Mouse (Mus musculus) limb, embryonic 11.5 days (tissue): ENCODE measurements around the gene Map2k5. TPM values are rescaled to one million over a fixed set of nuclear protein-coding genes. Genes with fewer than 3 reads are reported as not detected.

ENCODE experiments used
- ATAC-seq: fragments of 200-750 bp; cut with Nextera tagmentation; 2 replicates; pipeline ENCODE4 v1.8.0; 2017; ENCODE audit warnings: low read depth; ENCODE audit not compliant: insufficient number of reproducible peaks, low FRiP score, low TSS enrichment
- DNase-seq: peaks from one replicate; pipeline ENCODE4 v3.0.0-alpha.2; 2015; ENCODE audit warnings: low spot score
- H3K27ac ChIP-seq: fragments of 300-500 bp; sonication (generic); replicated peaks from 2 replicates; pipeline ENCODE4 v1.5.1; 2014; ENCODE audit warnings: low read depth, mild to moderate bottlenecking, low read length
- H3K27me3 ChIP-seq: fragments of 300-500 bp; sonication (generic); 2 replicates; pipeline ENCODE4 v1.6.1; 2014; ENCODE audit warnings: mild to moderate bottlenecking, low read length, mixed read lengths; ENCODE audit not compliant: control insufficient read depth, insufficient read depth
- H3K36me3 ChIP-seq: fragments of 300-500 bp; sonication (generic); 2 replicates; pipeline ENCODE4 v1.6.1; 2014; ENCODE audit warnings: mild to moderate bottlenecking, low read length, moderate library complexity, mixed read lengths; ENCODE audit not compliant: control insufficient read depth, insufficient read depth
- H3K4me1 ChIP-seq: fragments of 300-500 bp; sonication (generic); 2 replicates; pipeline ENCODE4 v1.6.1; 2014; ENCODE audit warnings: low read length, mixed read lengths; ENCODE audit not compliant: control insufficient read depth, insufficient read depth
- H3K4me2 ChIP-seq: fragments of 300-500 bp; sonication (generic); 2 replicates; pipeline ENCODE4 v1.6.1; 2014; ENCODE audit warnings: low read depth, mild to moderate bottlenecking, moderate library complexity; ENCODE audit not compliant: severe bottlenecking
- H3K4me3 ChIP-seq: fragments of 300-500 bp; sonication (generic); 2 replicates; pipeline ENCODE4 v1.5.1; 2014; ENCODE audit warnings: low read depth, low read length
- H3K9ac ChIP-seq: fragments of 300-500 bp; sonication (generic); 2 replicates; pipeline ENCODE4 v1.6.1; 2014; ENCODE audit warnings: mild to moderate bottlenecking, low read length
- H3K9me3 ChIP-seq: fragments of 300-500 bp; sonication (generic); 2 replicates; pipeline ENCODE4 v1.6.1; 2016; ENCODE audit warnings: low read length; ENCODE audit not compliant: control insufficient read depth
- WGBS: fragments of 180-500 bp; shearing (Covaris S2); extraction: QIAGEN DNeasy Blood & Tissue Kit; methylation state at CpG from one replicate; pipeline ENCODE4 v1.1.7; 2014; 5-methylcytosine and 5-hydroxymethylcytosine counted together
- polyA plus RNA-seq: library from polyadenylated mRNA; unstranded; fragments of >200 nt; fragmentation: Nextera tagmentation; extraction: Ambion mirVana; gene quantifications from 2 replicates; pipeline ENCODE4 v1.2.1, GENCODE M21; 2014

The Map2k5 gene
- polyA plus RNA-seq, 1 experiment from 2014 or later: 42.0 TPM

DNA sequence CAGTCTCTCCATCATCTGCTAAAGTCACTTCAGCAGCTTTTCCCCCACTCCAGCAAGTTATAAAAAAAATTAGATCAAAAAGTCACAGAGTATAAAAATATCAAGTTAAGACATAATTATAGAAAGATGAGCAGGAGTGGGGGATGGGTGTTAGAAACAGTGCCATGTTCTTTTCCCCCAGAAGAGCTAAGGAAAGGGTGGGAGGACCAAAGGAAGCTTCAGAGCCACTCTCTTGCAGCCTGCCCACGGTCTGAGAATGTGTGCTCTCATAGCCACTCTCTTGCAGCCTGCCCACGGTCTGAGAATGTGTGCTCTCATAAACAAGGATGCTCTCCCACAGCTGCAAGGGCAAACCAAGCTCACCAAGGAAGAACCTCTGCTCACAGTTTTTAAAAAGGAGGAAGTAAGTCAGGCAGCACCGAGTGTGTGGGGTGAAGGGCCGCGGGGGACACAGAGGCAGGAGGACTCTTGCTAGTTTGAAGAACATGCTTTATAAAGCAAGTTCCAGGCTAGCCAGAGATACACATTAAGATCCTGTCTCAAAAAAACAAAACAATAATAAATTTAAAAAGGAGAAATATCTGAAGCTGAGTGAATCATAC, 131.0 kb downstream of the Map2k5 start:
- Histone ChIP-seq H3K9ac (no peak overlapping the region), H3K4me3 (no peak overlapping the region), H3K36me3 (peaks cover 3% of the 10 kb centered on the region; the same call in 1 of the 2 replicates), H3K27me3 (no peaks in the 10 kb centered on the region), H3K27ac (no peak overlapping the region), H3K9me3 (no peaks in the 10 kb centered on the region), H3K4me2 (no peak overlapping the region), H3K4me1 (peaks cover 5% of the 10 kb centered on the region)
- no peak for DNase-seq
- ATAC-seq: no peak
- 74% methylated on average over 5 of the region's 5 CpGs for WGBS

DNA sequence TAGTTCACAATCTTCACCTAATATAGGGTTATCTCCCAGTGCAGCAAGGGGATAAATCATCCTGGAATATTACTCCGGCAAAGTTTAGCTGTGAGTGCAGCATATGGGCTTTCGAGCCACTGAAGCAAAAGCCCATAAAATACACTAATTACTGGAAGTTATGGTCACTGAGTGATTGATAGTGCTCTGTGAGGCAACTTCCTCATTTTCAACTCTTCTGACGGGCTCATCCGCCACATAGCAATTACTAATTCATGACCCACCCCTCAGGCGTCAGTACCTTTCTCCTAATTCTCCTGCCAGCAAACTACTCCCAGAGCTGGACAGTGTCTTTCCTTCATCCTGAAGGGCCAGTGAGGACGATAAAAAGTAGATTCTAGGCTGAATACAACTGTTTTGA, 135.7 kb downstream of the Map2k5 start:
- no peak overlapping the region for H3K9ac ChIP-seq
- H3K36me3 ChIP-seq: no peaks in the 10 kb centered on the region
- WGBS: 10% methylated on average over 6 of the region's 6 CpGs
- no peak for ATAC-seq
- DNase-seq: peak; percentile 32
- H3K4me2 ChIP-seq: no peak overlapping the region; the same call in 1 of the 2 replicates
- peaks cover 13% of the 10 kb centered on the region for H3K4me1 ChIP-seq
- no peaks in the 10 kb centered on the region for H3K9me3 ChIP-seq
- H3K27ac ChIP-seq: no peak overlapping the region
- H3K27me3 ChIP-seq: no peaks in the 10 kb centered on the region
- H3K4me3 ChIP-seq: no peak overlapping the region

DNA sequence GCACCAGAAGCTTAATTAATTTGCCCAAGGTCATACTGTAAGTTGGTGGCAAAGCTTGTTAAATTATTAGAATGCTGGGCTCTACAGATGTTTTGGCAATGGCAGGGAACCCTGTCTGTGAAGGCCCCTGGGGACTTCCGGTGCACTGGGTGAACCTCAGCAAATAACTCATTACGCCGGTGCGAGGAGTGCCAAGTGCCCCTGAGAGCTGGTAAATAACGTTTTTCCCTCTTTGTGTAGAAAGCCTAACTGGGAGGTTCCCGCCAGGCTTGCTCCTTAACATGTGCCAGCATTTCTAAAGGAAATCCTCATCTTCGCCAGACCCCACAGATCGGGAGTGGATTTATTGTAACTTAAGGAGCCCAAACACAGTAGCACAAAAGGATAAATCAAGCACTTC, 136.5 kb downstream of the Map2k5 start:
- H3K27me3 ChIP-seq: no peaks in the 10 kb centered on the region
- no peak overlapping the region for H3K4me3 ChIP-seq
- no peaks in the 10 kb centered on the region for H3K36me3 ChIP-seq
- no peak overlapping the region for H3K9ac ChIP-seq
- WGBS: 23% methylated on average over 8 of the region's 8 CpGs
- H3K9me3 ChIP-seq: no peaks in the 10 kb centered on the region
- H3K4me2 ChIP-seq: no peak overlapping the region
- no peak overlapping the region for H3K27ac ChIP-seq
- DNase-seq (peak; percentile 61), ATAC-seq (no peak)
- H3K4me1 ChIP-seq: peaks cover 13% of the 10 kb centered on the region

DNA sequence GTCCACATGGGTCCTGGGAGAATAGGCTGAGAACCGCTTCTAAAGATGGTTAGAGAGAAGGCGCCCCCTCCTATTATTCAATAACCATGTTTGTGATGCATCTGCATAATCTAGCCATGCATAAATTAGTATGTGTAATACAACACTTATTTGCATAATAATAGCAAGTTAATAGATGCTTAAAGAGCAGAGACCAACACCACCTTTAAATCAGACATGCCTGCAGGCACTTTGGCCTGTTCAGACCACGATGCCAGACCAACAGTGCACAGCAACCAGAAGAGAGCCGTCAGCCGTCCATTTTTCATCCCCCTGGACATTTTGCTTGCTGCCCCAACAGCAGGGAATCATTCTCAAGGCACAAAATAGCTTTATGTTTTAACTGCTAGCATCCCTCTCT, 143.3 kb downstream of the Map2k5 start:
- H3K4me1 ChIP-seq: no peaks in the 10 kb centered on the region
- H3K27ac ChIP-seq: no peak overlapping the region
- no peaks in the 10 kb centered on the region for H3K27me3 ChIP-seq
- ATAC-seq (no peak), DNase-seq (no peak)
- H3K9ac ChIP-seq: no peak overlapping the region
- no peak overlapping the region for H3K4me2 ChIP-seq
- 71% methylated on average over 5 of the region's 5 CpGs for WGBS
- H3K4me3 ChIP-seq: no peak overlapping the region
- H3K9me3 ChIP-seq: no peaks in the 10 kb centered on the region
- no peaks in the 10 kb centered on the region for H3K36me3 ChIP-seq

DNA sequence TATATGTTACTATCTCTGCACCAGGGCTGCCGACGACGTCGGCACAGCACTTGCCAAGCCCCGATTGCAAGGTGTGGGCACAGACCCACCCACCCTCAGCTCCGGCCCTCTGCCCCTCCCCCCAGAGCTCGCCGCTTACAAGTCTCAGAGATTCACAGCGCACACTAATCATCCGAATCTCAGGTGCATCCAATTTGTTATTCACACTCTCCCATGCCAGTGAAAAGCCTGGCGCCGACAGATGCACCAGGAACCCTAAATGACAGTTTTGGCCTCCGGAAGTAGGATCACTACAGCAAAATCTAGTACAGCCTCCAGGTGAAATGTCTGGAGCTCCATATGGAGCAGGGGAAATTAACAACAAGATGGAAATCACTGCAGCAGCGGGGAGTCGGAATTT, 147.4 kb downstream of the Map2k5 start:
- Histone ChIP-seq H3K4me1 (no peaks in the 10 kb centered on the region), H3K9ac (no peak overlapping the region), H3K9me3 (no peaks in the 10 kb centered on the region), H3K27ac (no peak overlapping the region), H3K27me3 (no peaks in the 10 kb centered on the region), H3K36me3 (no peaks in the 10 kb centered on the region), H3K4me3 (no peak overlapping the region), H3K4me2 (no peak overlapping the region)
- DNase-seq (no peak), ATAC-seq (no peak)
- 50% methylated on average over 15 of the region's 15 CpGs for WGBS

DNA sequence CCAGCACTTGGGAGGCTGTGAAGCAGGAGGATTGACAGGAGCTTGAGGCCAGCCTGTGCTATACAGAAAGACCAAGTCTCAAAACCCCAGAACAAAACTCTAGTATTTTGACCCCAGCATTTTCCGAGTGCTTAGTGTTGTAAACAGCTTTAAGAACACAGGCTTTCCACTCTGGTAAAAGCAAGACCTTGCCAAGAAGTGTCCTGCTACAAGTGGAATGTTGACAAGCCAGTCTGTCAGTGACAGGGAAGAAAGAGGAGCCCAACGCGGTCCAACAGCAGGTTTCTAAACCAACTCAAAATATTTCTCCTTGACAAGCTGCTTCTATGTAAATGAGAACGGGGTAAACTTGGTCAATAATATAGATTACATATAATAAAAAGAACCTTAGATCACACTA, 148.6 kb downstream of the Map2k5 start:
- Histone ChIP-seq H3K36me3 (no peaks in the 10 kb centered on the region), H3K27me3 (no peaks in the 10 kb centered on the region), H3K4me2 (no peak overlapping the region), H3K9ac (no peak overlapping the region), H3K9me3 (no peaks in the 10 kb centered on the region), H3K4me1 (no peaks in the 10 kb centered on the region), H3K27ac (no peak overlapping the region), H3K4me3 (no peak overlapping the region)
- WGBS: 75% methylated on average over 4 of the region's 4 CpGs
- ATAC-seq (no peak), DNase-seq (no peak)

DNA sequence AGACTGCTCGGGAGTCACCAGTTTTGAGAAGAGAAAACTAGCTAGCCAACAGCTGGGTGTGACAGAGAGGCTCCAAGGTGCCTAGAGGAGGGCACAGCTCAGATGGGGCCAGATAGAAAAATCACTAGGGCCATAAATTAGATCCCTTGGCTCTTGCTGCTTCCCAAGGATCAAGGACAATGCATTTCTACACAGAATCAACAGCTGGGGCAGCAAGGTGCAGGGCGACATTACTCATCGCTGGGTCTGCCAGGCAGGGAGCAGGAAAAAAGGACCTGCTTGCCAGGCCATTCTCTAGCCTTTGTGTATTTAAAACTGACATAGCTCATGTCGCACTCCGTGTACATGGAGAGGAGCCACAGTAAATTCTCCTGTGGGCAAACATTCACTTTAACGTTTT, 155.5 kb downstream of the Map2k5 start:
- no peak overlapping the region for H3K9ac ChIP-seq
- H3K9me3 ChIP-seq: no peaks in the 10 kb centered on the region
- 79% methylated on average over 6 of the region's 6 CpGs for WGBS
- no peak overlapping the region for H3K4me2 ChIP-seq
- DNase-seq (no peak), ATAC-seq (no peak)
- H3K27ac ChIP-seq: no peak overlapping the region
- no peaks in the 10 kb centered on the region for H3K27me3 ChIP-seq
- no peak overlapping the region for H3K4me3 ChIP-seq
- no peaks in the 10 kb centered on the region for H3K36me3 ChIP-seq
- peaks cover 12% of the 10 kb centered on the region for H3K4me1 ChIP-seq

DNA sequence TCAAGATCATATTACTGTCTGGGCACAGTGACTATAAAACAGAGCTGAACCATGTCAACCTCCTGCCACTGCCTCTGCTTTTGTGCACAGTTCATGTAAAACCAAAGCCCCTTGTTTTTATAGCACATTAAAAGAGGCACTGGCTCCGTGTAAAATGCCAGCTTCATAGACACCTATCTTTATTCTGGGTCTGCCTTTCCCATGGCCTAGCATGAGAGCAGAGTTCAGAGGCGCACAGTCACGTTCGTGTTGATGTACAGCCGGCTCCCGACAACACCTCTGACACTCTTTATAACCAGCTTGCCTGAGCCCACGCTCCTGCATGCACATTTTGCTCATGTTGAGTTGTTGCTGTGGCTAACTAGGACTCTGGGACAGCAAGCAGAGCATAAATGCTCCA, 157.9 kb downstream of the Map2k5 start:
- H3K4me3 ChIP-seq: no peak overlapping the region
- 51% methylated on average over 7 of the region's 7 CpGs for WGBS
- peaks cover 12% of the 10 kb centered on the region for H3K4me1 ChIP-seq
- H3K27me3 ChIP-seq: no peaks in the 10 kb centered on the region
- DNase-seq: no peak
- no peaks in the 10 kb centered on the region for H3K36me3 ChIP-seq
- H3K4me2 ChIP-seq: no peak overlapping the region
- no peaks in the 10 kb centered on the region for H3K9me3 ChIP-seq
- no peak overlapping the region for H3K9ac ChIP-seq
- H3K27ac ChIP-seq: 0 out of 2 replicates have a peak overlapping the region, but pooled peaks have one; percentile 10
- ATAC-seq: no peak

DNA sequence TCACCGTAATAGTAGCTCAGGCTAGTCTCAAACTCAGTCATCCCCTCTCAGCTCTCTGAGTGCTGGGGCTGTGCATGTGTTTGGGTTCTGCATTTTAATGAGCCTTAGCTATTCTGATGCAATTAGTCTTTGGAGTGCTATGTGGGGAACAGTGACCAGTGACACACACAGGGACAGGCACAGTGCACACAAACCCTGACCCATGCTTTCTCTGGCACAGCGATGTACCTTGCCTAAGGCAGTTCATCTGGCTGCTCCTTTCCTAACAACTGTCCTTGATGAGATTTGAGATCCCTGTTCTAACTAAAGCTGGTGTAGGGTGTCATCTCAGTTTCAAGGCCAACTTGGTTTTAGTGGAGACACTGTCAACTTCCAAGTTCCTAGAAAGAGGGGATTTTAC, 162.7 kb downstream of the Map2k5 start:
- no peaks in the 10 kb centered on the region for H3K9me3 ChIP-seq
- H3K9ac ChIP-seq: no peak overlapping the region
- WGBS: 92% methylated on average over 2 of the region's 2 CpGs
- DNase-seq: no peak
- H3K4me2 ChIP-seq: no peak overlapping the region
- no peak for ATAC-seq
- no peak overlapping the region for H3K4me3 ChIP-seq
- H3K27ac ChIP-seq: no peak overlapping the region
- peaks cover 6% of the 10 kb centered on the region for H3K4me1 ChIP-seq
- no peaks in the 10 kb centered on the region for H3K27me3 ChIP-seq
- H3K36me3 ChIP-seq: no peaks in the 10 kb centered on the region
